Mouse (Mus musculus) cerebellum, postnatal 10 days (tissue): ENCODE data around the gene Gm28079.
"Not testable (repeated sequence)": the region's sequence is repeated elsewhere in the genome, so short reads cannot be mapped to it uniquely, and the experiment has no call there.

Source experiments
- DNase-seq, 2 experiments: peaks; one replicate each; pipeline ENCODE4 v3.0.0; 2021; ENCODE audit warnings: mixed read lengths in 2 of 2

Gm28079 gene

GRCm38 (mm10) chrY:70014799-70015198 lies at the start of gene Gm28079:
Gene Gm28079, minus strand, starts transcription at chrY:70014899.
- DNase-seq: not testable (repeated sequence)
